Mouse (Mus musculus) heart, embryonic 12.5 days (tissue): ENCODE results near the gene Ptgir. TPM values are rescaled to one million over a fixed set of nuclear protein-coding genes. Genes with fewer than 3 reads are reported as not detected.

Experiments used
- ATAC-seq: fragments of 200-750 bp; cut with Nextera tagmentation; 2 replicates; pipeline ENCODE4 v1.8.0; 2017; ENCODE audit warnings: moderate TSS enrichment, moderate library complexity; ENCODE audit not compliant: insufficient number of reproducible peaks, low FRiP score
- H3K27ac ChIP-seq: fragments of 300-500 bp; sonication (generic); 2 replicates; pipeline ENCODE4 v1.5.1; 2016; ENCODE audit warnings: mild to moderate bottlenecking, moderate library complexity; ENCODE audit not compliant: poor library complexity, severe bottlenecking
- H3K27me3 ChIP-seq: fragments of 300-500 bp; sonication (generic); replicated peaks from 2 replicates; pipeline ENCODE4 v1.6.1; 2016; ENCODE audit warnings: mild to moderate bottlenecking, moderate library complexity
- H3K36me3 ChIP-seq: fragments of 300-500 bp; sonication (generic); 2 replicates; pipeline ENCODE4 v1.6.1; 2016; ENCODE audit warnings: mild to moderate bottlenecking, moderate library complexity
- H3K4me1 ChIP-seq: fragments of 300-500 bp; sonication (generic); replicated peaks from 2 replicates; pipeline ENCODE4 v1.6.1; 2016; ENCODE audit warnings: mild to moderate bottlenecking
- H3K4me2 ChIP-seq: fragments of 300-500 bp; sonication (generic); 2 replicates; pipeline ENCODE4 v1.6.1; 2016; ENCODE audit warnings: mild to moderate bottlenecking, moderate library complexity
- H3K4me3 ChIP-seq: fragments of 300-500 bp; sonication (generic); 2 replicates; pipeline ENCODE4 v1.5.1; 2016; ENCODE audit warnings: mild to moderate bottlenecking
- H3K9ac ChIP-seq: fragments of 300-500 bp; sonication (generic); 2 replicates; pipeline ENCODE4 v1.6.1; 2016; ENCODE audit warnings: mild to moderate bottlenecking, moderate library complexity
- H3K9me3 ChIP-seq: fragments of 300-500 bp; sonication (generic); replicated peaks from 2 replicates; pipeline ENCODE4 v1.6.1; 2016; ENCODE audit warnings: mild to moderate bottlenecking, moderate library complexity
- WGBS: fragments of 180-500 bp; shearing (Covaris S2); methylation state at CpG from one replicate; pipeline ENCODE4 v1.1.7; 2016; 5-methylcytosine and 5-hydroxymethylcytosine counted together
- polyA plus RNA-seq: library from polyadenylated mRNA; unstranded; fragments of >200 nt; fragmentation: Nextera tagmentation; extraction: Ambion mirVana; gene quantifications from 2 replicates; pipeline ENCODE4 v1.2.1, GENCODE M21; 2016

Ptgir gene
- polyA plus RNA-seq, 1 experiment from 2014 or later: 0.34 TPM

GRCm38 (mm10) chr7:16944061-16944807, 37.9 kb downstream of the Ptgir start, which contains the start of gene Pnmal2:
Gene Pnmal2, plus strand, starts transcription at chr7:16944682.
- Histone ChIP-seq H3K9me3 (no peaks in the 10 kb centered on the region), H3K36me3 (no peaks in the 10 kb centered on the region), H3K4me2 (peak within 1 kb of the TSS; percentile 96), H3K27ac (no peak within 1 kb of the TSS), H3K4me3 (peak within 1 kb of the TSS; percentile 63), H3K4me1 (peaks cover 55% of the 10 kb centered on the region), H3K9ac (peak within 1 kb of the TSS; percentile 75), H3K27me3 (peaks cover 41% of the 10 kb centered on the region)
- peak; percentile 70; the same call in 1 of the 2 replicates for ATAC-seq
- WGBS: 16% methylated on average over 36 of the region's 36 CpGs

- H3K4me3 ChIP-seq: peak overlapping the region; percentile 63
- peaks cover 58% of the 10 kb centered on the region for H3K4me1 ChIP-seq
- peak overlapping the region; percentile 96 for H3K4me2 ChIP-seq
- no peak overlapping the region for H3K27ac ChIP-seq
- peak overlapping the region; percentile 75 for H3K9ac ChIP-seq
- no peaks in the 10 kb centered on the region for H3K9me3 ChIP-seq
- no peaks in the 10 kb centered on the region for H3K36me3 ChIP-seq
- H3K27me3 ChIP-seq: peaks cover 47% of the 10 kb centered on the region
- 2% methylated on average over 22 of the region's 22 CpGs for WGBS
- ATAC-seq: peak; percentile 9; the same call in 1 of the 2 replicates
Measured at GRCm38 (mm10) chr7:16944808-16945315, 38.6 kb downstream of the Ptgir start.

- no peak for ATAC-seq
- Histone ChIP-seq H3K27ac (no peak overlapping the region), H3K27me3 (peaks cover 48% of the 10 kb centered on the region), H3K36me3 (no peaks in the 10 kb centered on the region), H3K4me2 (peak overlapping the region; percentile 96), H3K9ac (no peak overlapping the region), H3K9me3 (no peaks in the 10 kb centered on the region), H3K4me1 (peaks cover 55% of the 10 kb centered on the region), H3K4me3 (peak overlapping the region; percentile 63)
- WGBS: 10% methylated on average over 17 of the region's 17 CpGs
Measured at GRCm38 (mm10) chr7:16945419-16945818, 39.1 kb downstream of the Ptgir start.

DNA sequence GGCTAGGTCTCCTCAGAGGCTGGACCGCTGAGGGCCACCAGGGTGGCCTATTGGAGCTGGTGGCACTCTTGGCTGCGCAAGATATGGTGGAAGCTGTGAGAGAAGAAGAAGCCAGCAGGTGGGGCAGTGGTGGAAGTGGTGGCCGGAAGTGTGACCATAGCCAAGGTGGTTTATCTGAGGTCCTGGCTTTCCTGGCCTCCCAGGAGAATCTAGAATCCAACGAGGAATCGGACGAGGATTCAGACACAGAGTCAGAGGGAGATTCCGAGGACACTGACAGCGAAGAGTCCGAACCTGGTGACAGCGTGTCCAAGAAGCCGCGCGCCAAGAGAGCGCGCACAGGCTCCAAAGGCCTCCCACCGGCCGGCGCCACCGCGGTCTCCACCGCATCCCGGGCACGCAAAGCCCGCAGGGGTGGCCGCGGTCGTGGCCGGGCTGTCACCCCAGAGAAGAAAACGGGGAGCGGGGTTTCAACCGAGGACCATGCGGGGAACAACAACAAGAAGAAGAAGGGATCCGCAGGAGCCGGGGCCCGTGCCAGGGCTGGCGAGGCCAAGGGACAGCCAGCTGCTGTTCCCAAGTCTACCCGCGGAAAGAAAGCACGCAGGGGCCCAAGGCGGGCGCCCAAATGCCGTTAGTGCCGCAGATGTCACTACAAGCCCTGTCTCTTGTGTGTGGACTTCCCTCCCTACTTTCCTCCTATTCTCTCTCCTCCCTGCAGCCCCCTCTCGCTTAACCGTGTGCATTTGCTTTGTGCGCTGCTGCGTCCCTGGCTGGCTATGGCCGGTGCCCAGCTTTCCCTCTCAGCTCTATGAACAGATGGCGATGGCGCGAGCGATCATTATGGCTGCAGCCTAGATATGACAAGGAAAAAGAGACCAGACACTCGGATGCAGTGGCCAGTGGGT, 40.4 kb downstream of the Ptgir start:
- Histone ChIP-seq H3K9me3 (no peaks in the 10 kb centered on the region), H3K4me3 (peak overlapping the region; percentile 63), H3K36me3 (no peaks in the 10 kb centered on the region), H3K27ac (no peak overlapping the region), H3K27me3 (peaks cover 48% of the 10 kb centered on the region), H3K9ac (peak overlapping the region; percentile 49), H3K4me1 (peaks cover 51% of the 10 kb centered on the region), H3K4me2 (peak overlapping the region; percentile 96)
- ATAC-seq: no peak
- 3% methylated on average over 53 of the region's 53 CpGs for WGBS

DNA sequence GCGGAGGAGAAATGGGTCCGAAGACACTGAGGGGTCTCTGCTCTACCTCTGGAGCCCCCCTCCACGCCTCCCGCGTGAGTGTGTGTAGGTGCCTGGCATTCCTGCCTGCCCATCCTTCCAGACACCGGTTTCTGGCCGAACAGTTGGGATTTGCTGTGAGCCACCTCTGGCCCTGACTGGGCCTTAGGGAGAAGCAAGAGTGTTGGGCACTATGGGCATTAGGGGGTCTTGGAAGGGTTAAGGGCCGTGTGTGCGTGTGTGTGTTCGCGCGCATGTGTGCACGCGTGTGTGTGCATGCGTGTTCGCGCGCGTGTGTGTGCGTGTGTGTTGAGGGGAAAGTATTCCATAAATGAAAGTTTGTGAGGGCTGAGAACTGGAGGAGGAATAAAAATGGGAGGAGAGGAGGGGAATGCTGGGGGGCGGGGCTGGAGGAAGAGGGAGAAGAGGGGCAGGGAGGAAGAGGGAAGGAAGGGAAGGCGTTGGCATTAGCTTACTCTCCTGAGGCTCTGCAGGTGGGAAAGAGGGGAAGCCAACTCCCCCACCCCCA, 41.1 kb downstream of the Ptgir start:
- ATAC-seq: no peak
- H3K27ac ChIP-seq: no peak overlapping the region
- H3K36me3 ChIP-seq: no peaks in the 10 kb centered on the region
- peak overlapping the region; percentile 49; the same call in 1 of the 2 replicates for H3K9ac ChIP-seq
- peak overlapping the region; percentile 63 for H3K4me3 ChIP-seq
- H3K9me3 ChIP-seq: no peaks in the 10 kb centered on the region
- 17% methylated on average over 22 of the region's 22 CpGs for WGBS
- peaks cover 51% of the 10 kb centered on the region for H3K4me1 ChIP-seq
- H3K4me2 ChIP-seq: peak overlapping the region; percentile 96
- peaks cover 48% of the 10 kb centered on the region for H3K27me3 ChIP-seq

GRCm38 (mm10) chr7:16947959-16948361, 41.7 kb downstream of the Ptgir start:
- Histone ChIP-seq H3K36me3 (no peaks in the 10 kb centered on the region), H3K9ac (no peak overlapping the region), H3K27me3 (peaks cover 48% of the 10 kb centered on the region), H3K4me2 (peak overlapping the region; percentile 96), H3K4me3 (0 out of 2 replicates have a peak overlapping the region, but pooled peaks have one; percentile 63), H3K4me1 (peaks cover 51% of the 10 kb centered on the region), H3K27ac (no peak overlapping the region), H3K9me3 (no peaks in the 10 kb centered on the region)
- 0 out of 2 replicates have a peak, but pooled peaks have one; percentile 19 for ATAC-seq
- WGBS: 2% methylated on average over 4 of the region's 4 CpGs

GRCm38 (mm10) chr7:16948923-16949458, 42.7 kb downstream of the Ptgir start:
- WGBS: 56% methylated on average over 8 of the region's 8 CpGs
- Histone ChIP-seq H3K4me1 (peaks cover 49% of the 10 kb centered on the region), H3K36me3 (no peaks in the 10 kb centered on the region), H3K9ac (no peak overlapping the region), H3K27me3 (peaks cover 48% of the 10 kb centered on the region), H3K4me3 (no peak overlapping the region), H3K4me2 (no peak overlapping the region), H3K27ac (no peak overlapping the region), H3K9me3 (no peaks in the 10 kb centered on the region)
- ATAC-seq: no peak

- no peaks in the 10 kb centered on the region for H3K36me3 ChIP-seq
- no peak overlapping the region for H3K27ac ChIP-seq
- peak overlapping the region; percentile 35 for H3K4me3 ChIP-seq
- peaks cover 45% of the 10 kb centered on the region for H3K4me1 ChIP-seq
- peak overlapping the region; percentile 73 for H3K4me2 ChIP-seq
- peak overlapping the region; percentile 67 for H3K9ac ChIP-seq
- WGBS: 12% methylated on average over 29 of the region's 29 CpGs
- H3K27me3 ChIP-seq: peaks cover 43% of the 10 kb centered on the region
- no peaks in the 10 kb centered on the region for H3K9me3 ChIP-seq
- ATAC-seq: peak; percentile 48
Measured at GRCm38 (mm10) chr7:16949908-16950841, 43.9 kb downstream of the Ptgir start.

- Histone ChIP-seq H3K36me3 (no peaks in the 10 kb centered on the region), H3K27ac (no peak overlapping the region), H3K4me2 (0 out of 2 replicates have a peak overlapping the region, but pooled peaks have one; percentile 3), H3K4me3 (no peak overlapping the region), H3K27me3 (peaks cover 35% of the 10 kb centered on the region), H3K9me3 (no peaks in the 10 kb centered on the region), H3K9ac (no peak overlapping the region), H3K4me1 (peaks cover 37% of the 10 kb centered on the region)
- ATAC-seq: peak; percentile 63
- WGBS: 27% methylated on average over 18 of the region's 18 CpGs
Measured at GRCm38 (mm10) chr7:16950861-16951635, 44.8 kb downstream of the Ptgir start.
